Mouse (Mus musculus) kidney, embryonic 14.5 days (tissue): ENCODE measurements around the gene Castor2. TPM values are rescaled to one million over a fixed set of nuclear protein-coding genes. Genes with fewer than 3 reads are reported as not detected.

ENCODE experiments used
- ATAC-seq: fragments of 200-750 bp; cut with Nextera tagmentation; 2 replicates; pipeline ENCODE4 v1.8.0; 2017; ENCODE audit warnings: moderate number of reproducible peaks, mild to moderate bottlenecking, moderate TSS enrichment, moderate library complexity; ENCODE audit not compliant: low FRiP score, low TSS enrichment
- H3K27ac ChIP-seq: fragments of 300-500 bp; sonication (generic); 2 replicates; pipeline ENCODE4 v1.5.1; 2014; ENCODE audit warnings: low read depth, mild to moderate bottlenecking, low read length, moderate library complexity, mixed read lengths
- H3K27me3 ChIP-seq: fragments of 300-500 bp; sonication (generic); 2 replicates; pipeline ENCODE4 v1.6.1; 2014; ENCODE audit warnings: mild to moderate bottlenecking, low read length; ENCODE audit not compliant: control insufficient read depth, insufficient read depth
- H3K36me3 ChIP-seq: fragments of 300-500 bp; sonication (generic); 2 replicates; pipeline ENCODE4 v1.6.1; 2014; ENCODE audit warnings: low read length, mixed read lengths; ENCODE audit not compliant: control insufficient read depth, insufficient read depth
- H3K4me1 ChIP-seq: fragments of 300-500 bp; sonication (generic); 2 replicates; pipeline ENCODE4 v1.6.1; 2014; ENCODE audit warnings: low read length, mixed read lengths; ENCODE audit not compliant: control insufficient read depth, insufficient read depth
- H3K4me2 ChIP-seq: fragments of 300-500 bp; sonication (generic); replicated peaks from 2 replicates; pipeline ENCODE4 v1.6.1; 2014; ENCODE audit warnings: low read depth, mild to moderate bottlenecking, low read length
- H3K4me3 ChIP-seq: fragments of 300-500 bp; sonication (generic); 2 replicates; pipeline ENCODE4 v1.5.1; 2014; ENCODE audit warnings: mild to moderate bottlenecking, low read length
- H3K9ac ChIP-seq: fragments of 300-500 bp; sonication (generic); 2 replicates; pipeline ENCODE4 v1.6.1; 2014; ENCODE audit warnings: low read depth, mild to moderate bottlenecking, low read length, moderate library complexity
- H3K9me3 ChIP-seq: fragments of 300-500 bp; sonication (generic); 2 replicates; pipeline ENCODE4 v1.6.1; 2016; ENCODE audit warnings: low read length; ENCODE audit not compliant: control insufficient read depth
- WGBS: fragments of 180-500 bp; shearing (Covaris S2); extraction: QIAGEN DNeasy Blood & Tissue Kit; methylation state at CpG from one replicate; pipeline ENCODE4 v1.1.7; 2014; 5-methylcytosine and 5-hydroxymethylcytosine counted together
- polyA plus RNA-seq: library from polyadenylated mRNA; unstranded; fragments of >200 nt; fragmentation: Nextera tagmentation; extraction: Ambion mirVana; gene quantifications from 2 replicates; pipeline ENCODE4 v1.2.1, GENCODE M21; 2014

Castor2 gene
- polyA plus RNA-seq = 8.7 and 10.5 TPM in 2 replicates

DNA sequence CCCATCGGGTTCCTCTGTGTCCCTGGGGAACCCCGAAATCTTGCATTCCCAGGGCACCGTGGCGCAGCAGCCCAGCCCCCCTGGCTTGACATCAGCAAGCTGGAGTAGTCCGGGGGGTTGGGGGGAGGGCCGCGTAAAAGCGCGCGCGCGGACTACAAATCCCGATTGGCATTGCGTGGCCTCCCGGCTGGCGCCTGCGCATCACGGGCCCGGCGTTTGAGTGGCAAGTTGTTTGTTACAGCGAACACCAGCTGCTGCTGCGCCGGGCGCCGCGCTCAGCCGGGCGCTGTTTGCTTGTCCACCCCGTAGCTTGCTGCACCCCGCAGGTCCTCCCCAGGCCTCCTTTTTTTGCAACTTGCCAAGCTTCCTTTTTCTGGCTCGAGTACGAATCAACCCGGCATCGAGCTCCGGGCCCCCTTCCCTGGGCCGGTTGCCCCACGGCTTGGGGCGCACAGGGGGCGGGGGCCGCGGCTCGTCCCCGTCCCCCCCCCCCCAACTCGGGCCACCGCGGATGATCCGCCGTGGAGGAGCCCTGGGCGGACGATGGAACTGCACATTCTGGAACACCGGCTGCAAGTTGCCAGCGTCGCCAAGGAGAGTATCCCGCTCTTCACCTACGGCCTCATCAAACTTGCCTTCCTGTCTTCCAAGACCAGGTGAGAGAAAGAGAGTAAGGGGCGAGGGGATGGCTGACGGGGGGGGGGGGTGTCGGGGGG, at the start of gene Castor2:
TSS of gene Castor2 (plus strand) at position 216 of the 716 bp plus-strand sequence.
- peak within 1 kb of the TSS; percentile 84 for H3K4me3 ChIP-seq
- H3K4me1 ChIP-seq = peaks cover 10% of the 10 kb centered on the region; the same call in 1 of the 2 replicates
- H3K36me3 ChIP-seq = no peaks in the 10 kb centered on the region
- H3K27me3 ChIP-seq = no peaks in the 10 kb centered on the region
- ATAC-seq = peak; percentile 89
- H3K27ac ChIP-seq = peak within 1 kb of the TSS; percentile 79
- peak within 1 kb of the TSS; percentile 95 for H3K4me2 ChIP-seq
- H3K9ac ChIP-seq = peak within 1 kb of the TSS; percentile 76
- no peaks in the 10 kb centered on the region for H3K9me3 ChIP-seq
- WGBS = under 1% methylated on average over 57 of the region's 58 CpGs

DNA sequence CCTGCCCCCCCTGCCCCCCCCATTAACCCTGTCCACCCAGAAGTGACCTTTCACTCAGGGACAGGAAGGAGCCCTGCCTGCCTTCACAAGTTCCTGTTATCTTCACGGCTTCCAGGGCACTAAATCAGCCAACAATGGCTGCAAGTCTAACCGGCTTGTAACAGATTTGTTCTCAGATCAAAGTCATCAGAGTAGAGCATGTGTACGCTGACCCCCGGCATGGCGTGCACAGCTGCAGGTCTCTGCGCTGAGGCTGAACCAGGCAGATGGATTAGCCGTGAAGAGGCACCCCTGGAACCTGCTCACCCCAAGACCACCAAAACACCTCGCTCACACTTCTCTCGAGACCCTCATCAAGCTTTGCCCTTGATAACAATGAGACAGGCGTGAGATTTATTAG, 48.8 kb upstream of the Castor2 start:
- peak; percentile 64; the same call in 1 of the 2 replicates for ATAC-seq
- 3% methylated on average over 10 of the region's 10 CpGs for WGBS
- Histone ChIP-seq H3K9me3 (peaks cover 2% of the 10 kb centered on the region; the same call in 1 of the 2 replicates), H3K4me1 (peaks cover 7% of the 10 kb centered on the region; the same call in 1 of the 2 replicates), H3K27ac (no peak overlapping the region), H3K4me2 (no peak overlapping the region), H3K9ac (no peak overlapping the region), H3K27me3 (no peaks in the 10 kb centered on the region), H3K4me3 (no peak overlapping the region), H3K36me3 (no peaks in the 10 kb centered on the region)

DNA sequence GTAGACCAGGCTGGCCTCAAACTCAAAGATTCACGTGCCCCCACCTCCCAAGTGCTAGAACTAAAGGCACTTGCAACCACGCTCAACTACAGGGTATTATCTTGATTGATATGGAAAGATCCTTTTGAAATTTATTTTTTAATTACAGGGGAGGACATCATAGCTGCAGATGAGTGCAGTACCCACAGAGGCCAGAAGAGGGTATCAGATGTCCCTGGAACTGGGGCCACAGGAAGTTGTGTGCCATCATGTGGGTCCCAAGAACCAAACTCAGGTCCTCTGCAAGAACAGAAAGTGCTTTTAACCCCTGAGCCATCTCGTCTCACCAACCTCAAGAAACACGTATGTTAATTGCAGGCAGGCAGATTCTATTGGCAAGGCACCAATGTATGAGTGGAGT, 46.9 kb upstream of the Castor2 start:
- 94% methylated on average over 4 of the region's 4 CpGs for WGBS
- no peak overlapping the region for H3K27ac ChIP-seq
- H3K4me2 ChIP-seq = no peak overlapping the region
- H3K36me3 ChIP-seq = no peaks in the 10 kb centered on the region
- ATAC-seq = no peak
- H3K9me3 ChIP-seq = no peaks in the 10 kb centered on the region
- H3K27me3 ChIP-seq = no peaks in the 10 kb centered on the region
- no peak overlapping the region for H3K9ac ChIP-seq
- H3K4me1 ChIP-seq = peaks cover 7% of the 10 kb centered on the region; the same call in 1 of the 2 replicates
- no peak overlapping the region for H3K4me3 ChIP-seq

DNA sequence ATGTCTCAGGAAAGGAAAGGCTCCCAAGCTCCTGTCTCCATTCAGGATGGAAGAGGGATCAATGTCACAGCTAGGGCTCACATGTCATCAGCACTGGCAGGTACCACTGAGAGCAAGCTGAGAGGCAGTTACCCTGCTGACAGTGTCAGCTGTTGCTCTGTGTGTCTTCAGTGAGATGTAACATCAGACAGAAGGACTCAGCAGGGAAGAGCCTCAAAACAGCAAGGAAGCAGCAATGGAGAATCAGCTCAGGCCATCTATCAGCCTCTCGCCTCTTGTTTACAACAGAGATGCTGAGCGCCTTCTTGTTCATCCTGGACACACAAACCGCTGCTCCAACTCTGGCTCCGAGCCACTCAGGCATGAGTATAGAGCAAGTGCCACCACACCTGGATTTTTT, 45.0 kb upstream of the Castor2 start:
- Histone ChIP-seq H3K27ac (no peak overlapping the region), H3K36me3 (no peaks in the 10 kb centered on the region), H3K4me2 (no peak overlapping the region), H3K4me3 (no peak overlapping the region), H3K27me3 (no peaks in the 10 kb centered on the region), H3K9me3 (no peaks in the 10 kb centered on the region), H3K4me1 (peaks cover 11% of the 10 kb centered on the region; the same call in 1 of the 2 replicates), H3K9ac (no peak overlapping the region)
- ATAC-seq = no peak
- WGBS = 85% methylated on average over 4 of the region's 4 CpGs

DNA sequence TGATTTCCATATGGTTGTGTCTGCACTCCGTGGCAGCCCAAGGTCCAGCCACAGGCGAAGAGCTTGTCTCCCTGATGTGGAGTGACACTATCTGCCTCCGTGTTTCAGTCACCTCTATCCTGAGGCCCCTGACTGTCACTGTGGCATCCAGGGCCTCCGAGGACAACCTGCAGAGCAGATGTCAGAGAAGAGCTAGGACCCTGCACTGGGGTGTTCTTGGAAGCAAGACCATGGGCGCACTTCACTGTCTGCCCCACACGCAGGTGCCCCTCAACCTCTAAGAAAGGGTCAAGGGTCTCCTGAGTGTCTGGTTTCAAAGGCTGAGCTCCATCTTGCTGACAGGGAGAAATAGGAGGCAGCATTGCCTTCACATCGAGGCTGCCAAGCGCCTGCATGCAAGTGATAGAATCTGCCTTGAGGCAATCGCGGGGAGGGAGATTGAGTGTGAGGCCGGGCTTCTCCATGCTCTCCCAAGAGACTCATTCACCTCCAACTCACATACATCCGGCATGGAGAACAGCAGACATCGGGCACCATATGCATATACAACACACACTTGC, 40.6 kb upstream of the Castor2 start:
- Histone ChIP-seq H3K27ac (no peak overlapping the region), H3K9ac (no peak overlapping the region), H3K4me2 (no peak overlapping the region), H3K4me1 (peaks cover 4% of the 10 kb centered on the region; the same call in 1 of the 2 replicates), H3K36me3 (no peaks in the 10 kb centered on the region), H3K9me3 (no peaks in the 10 kb centered on the region), H3K4me3 (no peak overlapping the region), H3K27me3 (no peaks in the 10 kb centered on the region)
- WGBS = 14% methylated on average over 13 of the region's 13 CpGs
- ATAC-seq = 0 out of 2 replicates have a peak, but pooled peaks have one; percentile 20

DNA sequence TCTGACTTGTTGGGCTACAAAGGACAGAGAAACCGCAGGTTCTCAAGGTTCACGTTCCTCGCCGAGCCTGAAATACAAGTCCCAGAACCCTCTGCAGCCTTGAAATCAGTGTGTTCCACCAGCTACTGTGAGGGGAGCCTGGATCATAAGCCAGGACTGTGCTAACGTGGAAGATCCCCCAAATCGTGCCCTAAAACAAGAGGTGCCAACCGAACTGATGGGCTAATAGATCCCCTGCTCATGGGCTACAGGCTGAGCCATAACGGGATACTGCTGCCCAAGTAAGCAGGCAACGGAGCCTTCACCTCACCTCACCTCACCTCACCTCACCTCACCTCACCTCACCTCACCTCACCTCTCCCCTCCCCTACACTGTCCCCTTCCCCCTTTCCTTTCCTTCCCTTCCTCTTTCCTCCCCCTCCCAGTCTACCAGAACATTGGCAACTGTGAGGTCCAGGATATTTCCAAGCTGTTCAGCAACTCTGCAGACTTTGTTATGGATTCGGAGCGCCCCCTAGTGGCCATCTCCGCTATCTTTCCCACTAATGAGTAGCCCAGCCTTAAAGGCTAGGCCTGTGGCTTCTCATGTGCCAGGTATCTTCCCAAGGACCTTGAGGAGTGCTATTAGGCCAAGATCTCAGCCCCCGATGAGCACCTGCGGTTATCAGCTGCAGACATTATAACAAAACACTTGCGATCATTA, 36.0 kb upstream of the Castor2 start:
- H3K4me3 ChIP-seq = no peak overlapping the region
- H3K4me2 ChIP-seq = no peak overlapping the region
- 45% methylated on average over 15 of the region's 15 CpGs for WGBS
- no peaks in the 10 kb centered on the region for H3K36me3 ChIP-seq
- no peaks in the 10 kb centered on the region for H3K9me3 ChIP-seq
- peak; percentile 78 for ATAC-seq
- no peak overlapping the region for H3K9ac ChIP-seq
- peaks cover 4% of the 10 kb centered on the region; the same call in 1 of the 2 replicates for H3K4me1 ChIP-seq
- H3K27ac ChIP-seq = no peak overlapping the region
- H3K27me3 ChIP-seq = no peaks in the 10 kb centered on the region; the same call in 1 of the 2 replicates

DNA sequence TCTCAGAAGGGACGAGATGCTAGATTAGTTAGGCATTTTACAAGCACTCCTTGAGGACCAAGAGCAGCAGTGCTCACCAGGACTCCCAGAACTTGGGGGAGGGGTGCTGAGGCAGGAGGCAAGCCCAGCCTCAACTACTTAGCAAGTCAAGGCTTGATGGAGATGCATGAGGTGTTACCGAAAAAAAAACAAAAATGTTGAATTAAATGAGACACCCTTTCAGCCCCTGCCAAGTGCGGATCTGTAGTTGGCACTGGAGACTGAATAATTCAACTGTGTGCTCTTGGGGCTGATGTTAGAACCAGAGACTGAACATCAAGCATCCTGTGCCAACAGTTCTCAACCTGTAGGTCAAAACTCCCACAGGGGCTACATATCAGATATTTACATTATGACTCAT, 33.2 kb upstream of the Castor2 start:
- WGBS = 46% methylated on average over 3 of the region's 3 CpGs
- Histone ChIP-seq H3K27ac (no peak overlapping the region), H3K4me2 (no peak overlapping the region), H3K9me3 (peaks cover 6% of the 10 kb centered on the region; the same call in 1 of the 2 replicates), H3K36me3 (no peaks in the 10 kb centered on the region), H3K9ac (no peak overlapping the region), H3K4me3 (no peak overlapping the region), H3K27me3 (no peaks in the 10 kb centered on the region; the same call in 1 of the 2 replicates), H3K4me1 (no peaks in the 10 kb centered on the region)
- ATAC-seq = no peak

DNA sequence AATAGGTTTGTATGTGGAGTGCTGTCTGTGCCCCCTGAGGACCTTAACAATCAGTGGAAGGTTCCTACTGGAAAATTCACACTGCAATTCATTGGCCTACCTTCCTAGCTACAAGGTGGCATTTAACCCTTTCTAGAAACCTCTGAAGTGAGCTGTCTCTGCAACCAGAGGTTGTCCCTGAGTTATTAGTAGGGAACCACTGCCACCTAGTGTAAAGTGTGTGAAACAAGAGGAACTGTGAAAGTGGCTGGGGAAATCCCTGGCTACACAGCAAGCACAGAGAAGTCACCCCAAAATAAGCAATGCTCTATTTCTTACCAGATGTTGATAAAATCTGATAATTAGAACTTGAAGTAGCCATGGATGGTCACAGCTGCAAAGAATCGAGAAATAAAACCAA, 31.6 kb upstream of the Castor2 start:
- Histone ChIP-seq H3K9ac (no peak overlapping the region), H3K27me3 (no peaks in the 10 kb centered on the region; the same call in 1 of the 2 replicates), H3K9me3 (peaks cover 6% of the 10 kb centered on the region; the same call in 1 of the 2 replicates), H3K4me2 (no peak overlapping the region), H3K27ac (no peak overlapping the region), H3K4me3 (no peak overlapping the region), H3K36me3 (no peaks in the 10 kb centered on the region), H3K4me1 (no peaks in the 10 kb centered on the region)
- ATAC-seq = no peak
- WGBS = 21% methylated on average over 1 of the region's 1 CpGs
